Mouse (Mus musculus): Measurements from ENCODE around the gene Naa35.

DNA sequence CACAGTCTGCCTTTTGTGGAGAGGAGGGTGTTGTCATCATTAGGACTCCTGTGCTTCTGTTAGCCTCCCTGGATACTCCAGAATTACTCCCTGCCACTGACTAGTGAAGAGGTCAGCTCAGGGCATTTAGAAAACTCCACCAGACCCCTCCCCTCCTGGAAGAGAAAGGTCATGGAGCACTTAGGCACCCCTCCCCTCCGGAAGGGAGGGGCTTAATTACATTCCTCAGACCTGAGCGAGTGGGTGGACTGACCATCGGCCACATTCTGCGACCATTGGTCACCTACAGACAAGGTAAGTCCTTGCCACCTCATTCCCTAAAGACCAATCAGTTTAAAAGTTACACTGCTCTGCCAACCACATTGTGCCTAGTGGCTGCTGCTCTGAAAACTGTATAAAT is 94.2 kb downstream of the Naa35 start:
- TF ChIP-seq CHD2 (IDR thresholded peaks at IDR 0.05; ENCODE audit: low read depth, low read length) (no peak), ZNF384 (IDR thresholded peaks at IDR 0.05; ENCODE audit: low read depth, low read length) (no peak), HCFC1 (IDR thresholded peaks at IDR 0.05; ENCODE audit: borderline replicate concordance, insufficient read depth, low read length) (no peak)

Data from ES-E14 (cell line).